Mouse (Mus musculus) kidney, postnatal 36 days (tissue): ENCODE measurements around the gene Tmem74b.

Source experiments
- DNase-seq, 2 experiments: peaks; one replicate each; pipeline ENCODE4 v3.0.0; 2021 to 2022; ENCODE audit warnings: mixed read lengths in 2 of 2

Tmem74b gene

GRCm38 (mm10) chr2:151742850-151743679, 41.3 kb downstream of the Tmem74b start:
- no peak for DNase-seq

- DNase-seq, result no peak
These were observed 42.0 kb downstream of the Tmem74b start, which contains the start of gene Psmf1 for GRCm38 (mm10) chr2:151743845-151744244. TSS of gene Psmf1 (minus strand) at chr2:151744186.

GRCm38 (mm10) chr2:151747847-151748705, 46.3 kb downstream of the Tmem74b start:
- DNase-seq, result peak; percentile 67 to 85

- DNase-seq, result no peak
These were observed 49.5 kb downstream of the Tmem74b start for GRCm38 (mm10) chr2:151751330-151751729.

- DNase-seq, result no peak
These were observed 54.7 kb downstream of the Tmem74b start for GRCm38 (mm10) chr2:151756277-151757061.

GRCm38 (mm10) chr2:151757451-151757850, 55.6 kb downstream of the Tmem74b start:
- no peak for DNase-seq

- no peak for DNase-seq
These were observed 57.1 kb downstream of the Tmem74b start for GRCm38 (mm10) chr2:151758806-151759353.
